Mouse (Mus musculus) liver, postnatal 0 days (tissue): ENCODE measurements around the gene Xpc.

ENCODE experiments used
- CTCF ChIP-seq: sonication (generic); IDR thresholded peaks from 2 replicates; pipeline ENCODE4 v1.5.1; 2016; ENCODE audit warnings: antibody characterized with exemption, low read depth
- EP300 ChIP-seq: IDR thresholded peaks from 2 replicates; pipeline ENCODE4 v1.6.1; 2016; ENCODE audit warnings: antibody characterized with exemption, low read depth, mild to moderate bottlenecking

- TF ChIP-seq EP300 (no peak), CTCF (no peak)
These were observed 15.0 kb upstream of the Xpc start for GRCm38 (mm10) chr6:91530673-91531072.
